Mouse (Mus musculus): ENCODE results near the gene Gm21721. TPM values are rescaled to one million over a fixed set of nuclear protein-coding genes. Genes with fewer than 3 reads are reported as not detected.
"Not testable (repeated sequence)": the region's sequence is repeated elsewhere in the genome, so short reads cannot be mapped to it uniquely, and the experiment has no call there.

Gm21721 gene
- polyA plus RNA-seq (2012; rRNA removed), result not detected in 2 replicates

GRCm38 (mm10) chrY:9202090-9202489 is at the start of gene Gm21721:
Gene Gm21721, minus strand, starts transcription at chrY:9202190.
- no CpG with 5 or more reads among the region's 2 CpGs for WGBS
- not testable (repeated sequence) for H3K4me1 ChIP-seq (ENCODE audit: control insufficient read depth, insufficient read depth, low read length); DNase-seq

More at GRCm38 (mm10) chrY:9202090-9202489, at the start of gene Gm21721:
- H3K4me3 ChIP-seq (replicated peaks; ENCODE audit: extremely low read depth, low read depth, low read length), result not testable (repeated sequence)

Other genes starting within 250 kb of the Gm21721 start
- not detected in 2 replicates for gene Gm21292, start 68.3 kb downstream of the Gm21721 start, polyA plus RNA-seq (2012; rRNA removed)
- not detected in 2 replicates for gene Gm21812, start 145.0 kb upstream of the Gm21721 start, polyA plus RNA-seq (2012; rRNA removed)
- not detected in 2 replicates for gene Gm21874, start 214.0 kb upstream of the Gm21721 start, polyA plus RNA-seq (2012; rRNA removed)